ENCODE assay signal across 23 mouse cellular contexts in genomic region chr1:163319669-163320571, GRCm38 (mm10).
"Had no signal": no experiment of that assay in that cellular context is flagged by ENCODE, and none has a peak within 500 bp of the region (broad histone marks: within the 10 kb centered on the region; RNA-seq: fewer than 3 reads in every experiment).

No protein-coding gene starts in this region.

- H3K9ac ChIP-seq: limb, embryonic 13.5 days; liver, embryonic 12.5 days; liver, embryonic 15.5 days; lung, embryonic 15.5 days; midbrain, embryonic 12.5 days; midbrain, embryonic 15.5 days; neural tube, embryonic 13.5 days; stomach, embryonic 15.5 days had no signal

- H3K4me1 ChIP-seq: liver, embryonic 12.5 days; liver, embryonic 15.5 days had no signal

- H3K27ac ChIP-seq: kidney, postnatal 0 days; layer of hippocampus, adult 2 months; limb, embryonic 10.5 days; limb, embryonic 13.5 days; liver, embryonic 12.5 days; liver, embryonic 15.5 days; lung, embryonic 15.5 days; midbrain, embryonic 12.5 days; midbrain, embryonic 15.5 days; neural tube, embryonic 13.5 days; stomach, embryonic 15.5 days had no signal

- H3K9me3 ChIP-seq: limb, embryonic 10.5 days; liver, embryonic 15.5 days; lung, embryonic 15.5 days; midbrain, embryonic 12.5 days; midbrain, embryonic 15.5 days; neural tube, embryonic 13.5 days; stomach, embryonic 15.5 days had no signal

- ATAC-seq: liver, embryonic 12.5 days; midbrain, embryonic 15.5 days had no signal

- H3K36me3 ChIP-seq: limb, embryonic 10.5 days; limb, embryonic 13.5 days; liver, embryonic 12.5 days; liver, embryonic 15.5 days; lung, embryonic 15.5 days; midbrain, embryonic 12.5 days; midbrain, embryonic 15.5 days; neural tube, embryonic 13.5 days; stomach, embryonic 15.5 days had no signal

- DNase-seq: kidney, postnatal 25 days; layer of hippocampus, adult 9-11 months; liver; lung, adult 18-20 months; lung, postnatal 10 days; lung, postnatal 36 days; retina, postnatal 1 day; right cerebral cortex, postnatal 25 days; spleen, adult 18-20 months; thymus, adult 18-20 months; thymus, postnatal 36 days had no signal

- H3K4me3 ChIP-seq: layer of hippocampus, adult 2 months; limb, embryonic 10.5 days; limb, embryonic 13.5 days; liver, embryonic 12.5 days; liver, embryonic 15.5 days; lung, embryonic 15.5 days; midbrain, embryonic 12.5 days; midbrain, embryonic 15.5 days; myocyte; neural tube, embryonic 13.5 days; stomach, embryonic 15.5 days had no signal

- H3K4me2 ChIP-seq: limb, embryonic 13.5 days; liver, embryonic 12.5 days; liver, embryonic 15.5 days; lung, embryonic 15.5 days; midbrain, embryonic 12.5 days; midbrain, embryonic 15.5 days; neural tube, embryonic 13.5 days; stomach, embryonic 15.5 days had no signal
